Mouse (Mus musculus) megakaryocyte, embryonic 14.5 days (primary cell): Measurements from ENCODE around the gene Trcg1.

Experiments used
- FLI1 ChIP-seq: IDR thresholded peaks from 2 replicates; pipeline ENCODE4 v1.6.1; 2012; ENCODE audit warnings: low read length, inconsistent platforms, mixed read lengths
- GATA1 ChIP-seq: IDR thresholded peaks from 3 replicates; pipeline ENCODE4 v1.6.1; 2012; ENCODE audit warnings: mixed read lengths, low read length, inconsistent platforms, borderline replicate concordance

- TF ChIP-seq GATA1 = no peak
- TF ChIP-seq FLI1 = no peak
Observed at GRCm38 (mm10) chr9:57295666-57296065, 59.3 kb downstream of the Trcg1 start.
